Mouse (Mus musculus) bone marrow, adult 2 months (tissue): ENCODE measurements around the gene Pik3r6.

Experiments used
- CTCF ChIP-seq: fragments of 200-500 bp; IDR thresholded peaks from 2 replicates; pipeline ENCODE4 v1.5.1; 2011; ENCODE audit warnings: low read length, control low read depth; ENCODE audit not compliant: control insufficient read depth, insufficient read depth
- POLR2A ChIP-seq: fragments of 200-500 bp; IDR thresholded peaks from 2 replicates; pipeline ENCODE4 v1.6.1; 2011; ENCODE audit warnings: low read depth, mild to moderate bottlenecking, control low read depth, low read length, borderline replicate concordance; ENCODE audit not compliant: control insufficient read depth

- TF ChIP-seq POLR2A: no peak
- no peak for TF ChIP-seq CTCF
These were observed 90.4 kb downstream of the Pik3r6 start for GRCm38 (mm10) chr11:68593247-68593646.
